Mouse (Mus musculus): ENCODE measurements around the gene Fank1.

The Fank1 gene

DNA sequence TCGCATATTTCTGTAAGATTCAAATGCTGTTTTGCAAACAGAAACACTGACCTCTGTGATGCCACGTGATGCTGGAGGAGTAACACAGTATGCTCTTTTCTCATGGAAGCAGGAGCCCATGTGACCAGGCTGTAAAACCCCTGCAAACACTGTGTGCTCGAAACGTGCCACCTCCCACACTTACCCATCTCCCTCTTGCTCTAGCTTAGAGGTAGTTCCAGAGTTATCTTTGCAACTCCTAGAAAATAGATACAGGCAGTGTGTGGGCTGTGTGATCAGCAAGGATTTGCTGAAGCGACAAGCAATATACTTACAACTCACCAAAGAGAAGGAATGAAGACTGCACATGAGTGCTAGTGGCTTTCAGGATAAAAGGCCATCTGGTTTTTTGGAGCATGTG, 8.1 kb upstream of the Fank1 start:
- no peak for DNase-seq

- DNase-seq = no peak
These were observed 1.5 kb upstream of the Fank1 start for GRCm38 (mm10) chr7:133775179-133775578.

DNA sequence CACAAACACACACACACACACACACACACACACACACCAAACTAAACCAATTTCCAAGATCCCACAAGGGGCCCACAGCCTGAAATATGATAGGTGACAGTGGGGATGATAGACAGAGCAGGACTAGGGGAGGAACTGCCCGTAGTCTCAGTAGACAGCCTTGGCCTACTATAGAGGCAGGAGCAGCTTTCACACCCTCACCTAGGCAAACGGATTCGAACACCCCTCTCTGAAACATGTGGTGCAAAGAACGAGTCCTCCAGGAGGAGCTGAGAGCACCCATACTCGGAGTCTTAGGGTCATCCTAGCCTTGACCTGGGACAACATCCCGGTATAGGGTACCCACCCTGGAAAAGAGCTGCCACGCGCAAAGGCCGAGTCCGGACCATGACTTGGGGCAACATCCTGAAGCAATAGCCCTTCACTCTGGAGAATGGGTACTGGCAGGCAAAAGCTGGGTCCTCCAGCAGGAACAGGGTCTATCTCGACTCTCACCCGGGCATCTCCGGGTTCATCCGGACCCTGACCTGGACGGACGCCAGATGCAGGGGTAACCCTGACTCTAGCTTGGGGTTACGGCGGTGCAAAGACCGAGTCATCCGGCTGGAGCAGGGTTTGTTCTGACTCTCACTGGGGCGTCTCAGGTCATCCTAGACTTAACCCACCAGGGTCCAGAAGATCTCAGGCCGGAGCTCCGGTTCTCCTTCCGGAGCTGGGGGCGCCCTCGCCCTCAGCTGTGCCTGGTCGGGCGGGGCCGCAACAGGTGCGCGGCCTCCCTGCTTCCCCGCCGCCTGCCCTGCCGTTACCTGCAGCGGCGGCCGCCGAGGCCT, 650 bp upstream of the Fank1 start:
- DNase-seq = peak; percentile 45

DNA sequence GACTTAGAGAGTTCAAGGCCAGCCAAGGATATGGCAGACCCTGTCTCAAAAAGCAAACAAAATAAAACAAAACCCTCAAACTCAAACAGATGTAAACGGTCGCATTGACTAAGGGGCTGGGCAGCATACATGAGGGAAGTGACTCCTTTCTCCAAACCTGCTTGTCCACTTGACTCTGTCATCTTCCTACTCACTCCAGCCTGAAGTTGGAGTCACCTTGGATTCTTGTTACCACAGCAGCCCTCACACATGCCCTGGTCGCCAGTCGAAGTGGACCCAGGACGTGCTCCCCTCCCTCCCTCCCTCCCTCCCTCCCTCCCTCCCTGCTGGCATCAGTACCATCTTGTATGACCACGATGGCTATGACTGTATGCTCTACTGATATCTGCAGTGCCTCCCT, 4.9 kb downstream of the Fank1 start:
- DNase-seq = no peak

DNA sequence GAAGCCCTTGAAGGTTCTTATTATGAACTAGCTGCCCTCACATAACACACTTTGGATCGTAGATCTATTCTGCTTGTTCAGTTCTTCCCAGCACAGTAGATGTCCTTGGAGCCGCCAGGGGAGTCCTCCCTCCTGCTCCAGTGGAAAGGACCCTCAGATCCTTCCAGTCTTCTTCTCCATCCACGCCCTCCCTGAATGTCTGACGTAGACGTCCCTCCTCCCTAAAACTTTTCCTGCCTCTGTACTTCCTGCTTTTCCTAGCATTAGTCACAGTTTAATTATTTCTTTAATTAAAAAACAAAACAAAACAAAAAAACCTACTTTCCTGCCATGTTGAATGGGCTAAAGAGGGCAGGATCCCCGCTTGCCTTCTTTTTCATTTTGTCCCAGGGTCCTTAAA, 5.3 kb downstream of the Fank1 start:
- DNase-seq = no peak

GRCm38 (mm10) chr7:133782717-133783435, 6.2 kb downstream of the Fank1 start, which contains the start of gene Dhx32:
Gene Dhx32 (minus strand): TSS chr7:133782726.
- peak; percentile 83 for DNase-seq

DNA sequence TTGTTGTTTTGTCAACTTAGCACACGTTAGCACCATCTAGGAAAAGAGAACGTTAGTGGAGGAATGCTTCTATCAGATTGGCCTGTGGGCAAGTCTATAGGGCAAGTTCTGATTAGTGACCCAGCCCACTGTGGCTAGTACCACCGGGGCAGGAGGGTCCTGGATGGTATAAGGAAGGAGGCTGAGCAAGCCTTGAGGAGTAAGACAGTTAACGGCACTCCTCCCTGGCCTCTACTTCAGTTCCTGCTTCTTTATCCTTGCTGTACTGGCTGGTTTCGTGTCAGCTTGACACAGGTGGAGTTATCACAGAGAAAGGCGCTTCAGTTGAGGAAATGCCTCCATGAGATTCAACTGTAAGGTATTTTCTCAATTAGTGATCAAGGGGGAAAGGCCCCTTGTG, 10.9 kb downstream of the Fank1 start:
- DNase-seq = no peak

- DNase-seq = no peak
These were observed 11.5 kb downstream of the Fank1 start for GRCm38 (mm10) chr7:133788147-133788546.

GRCm38 (mm10) chr7:133790171-133790570, 13.5 kb downstream of the Fank1 start:
- no peak for DNase-seq

- no peak for DNase-seq
These were observed 14.1 kb downstream of the Fank1 start for GRCm38 (mm10) chr7:133790608-133791229.

DNA sequence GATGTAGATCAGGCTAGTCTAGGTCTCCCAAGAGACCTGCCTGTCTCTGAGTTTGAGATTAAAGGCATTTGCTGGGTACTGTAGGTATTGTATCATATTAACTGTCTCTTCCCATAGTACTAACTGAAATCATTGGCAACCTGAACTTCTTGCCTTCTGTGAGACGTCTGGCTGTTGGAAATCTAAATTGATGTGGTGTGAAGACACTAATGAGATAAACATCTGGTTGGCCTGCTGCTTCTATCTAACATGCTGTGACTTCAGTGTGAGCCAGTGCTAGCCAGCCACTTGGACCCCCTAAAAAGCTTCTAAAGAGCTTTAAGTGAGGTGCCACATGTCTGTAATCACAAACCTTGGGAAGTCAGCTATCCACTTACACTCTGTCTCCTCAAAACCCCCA, 16.1 kb downstream of the Fank1 start:
- no peak for DNase-seq

DNA sequence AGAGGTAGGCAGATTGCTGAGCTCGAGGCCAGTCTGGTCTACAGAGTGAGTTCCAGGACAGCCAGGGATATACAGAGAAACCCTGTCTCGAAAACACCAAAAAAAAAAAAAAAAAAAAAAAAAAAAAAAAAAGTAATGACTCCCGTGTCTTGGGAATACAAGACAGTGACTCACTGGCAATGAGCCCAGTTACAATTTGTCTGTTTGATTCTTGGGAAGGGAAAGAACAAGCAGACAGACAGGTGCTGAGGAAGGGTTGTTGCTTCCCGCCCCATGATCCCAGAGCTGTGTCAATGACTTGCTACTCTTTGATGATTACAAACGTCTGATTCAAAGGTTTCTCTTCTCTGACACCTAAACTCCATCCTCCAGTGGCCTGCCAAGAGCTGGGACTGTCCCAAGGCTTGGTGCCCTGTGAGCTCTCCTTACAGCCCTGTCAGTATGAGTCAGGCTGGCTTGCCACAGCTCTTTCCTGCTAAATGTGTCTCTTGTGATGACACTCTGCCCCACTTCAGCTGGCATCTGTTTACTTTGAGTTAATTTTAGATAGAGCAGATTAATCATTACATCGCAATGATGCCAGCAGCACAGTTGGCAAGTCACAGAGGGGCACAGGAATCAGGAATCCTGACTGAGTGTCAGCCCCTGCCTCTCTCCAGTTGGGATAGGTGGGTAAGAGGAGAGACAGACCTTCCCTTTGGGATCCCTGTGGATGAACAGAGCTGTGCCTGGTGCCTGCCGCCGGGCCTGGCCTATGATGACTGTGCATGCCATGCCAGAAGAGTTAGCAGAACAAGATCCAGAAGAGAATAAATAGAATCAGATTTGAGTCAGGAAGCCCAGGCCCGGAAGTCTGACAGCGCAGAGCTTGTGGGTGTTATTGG, 16.8 kb downstream of the Fank1 start:
- no peak for DNase-seq

DNA sequence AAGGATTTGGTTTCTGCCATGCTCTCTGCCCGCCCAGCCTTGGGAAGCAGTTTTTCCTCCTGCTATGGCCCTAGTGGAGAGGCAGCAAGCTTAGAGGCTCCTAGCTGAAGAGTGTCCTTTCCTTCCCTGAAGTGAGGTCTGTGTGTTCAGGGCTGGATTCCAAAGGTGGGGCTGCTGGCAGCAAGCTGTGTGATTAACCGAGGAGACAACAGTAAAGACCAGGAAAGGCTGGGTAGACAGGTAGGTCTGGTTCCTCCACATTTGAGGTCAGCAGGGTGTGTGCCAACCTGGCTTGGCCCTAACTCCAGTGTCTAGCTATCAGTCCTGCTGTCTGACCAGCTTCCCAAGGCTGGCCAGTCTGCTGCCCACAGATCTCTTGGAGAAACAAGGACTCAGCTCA, 18.1 kb downstream of the Fank1 start:
- no peak for DNase-seq

DNA sequence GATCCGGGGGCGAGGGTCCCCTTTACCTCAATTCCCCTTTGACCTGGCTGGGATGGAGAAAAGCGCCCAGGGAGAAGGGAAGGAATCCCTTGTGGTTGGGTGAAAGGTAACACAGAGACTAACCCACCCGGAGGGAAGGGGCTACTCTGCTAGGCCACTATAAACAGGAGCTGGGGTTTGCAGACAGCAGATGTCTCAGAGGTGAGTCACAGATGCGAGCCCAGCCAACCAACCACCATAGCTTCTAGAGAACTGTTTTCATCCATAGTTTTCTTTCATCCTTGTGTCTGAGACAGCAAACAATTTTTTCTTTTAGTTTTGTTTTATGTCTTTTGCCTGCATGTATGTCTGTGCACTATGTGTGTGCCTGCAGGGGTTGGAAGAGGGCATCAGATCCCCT, 23.3 kb downstream of the Fank1 start:
- no peak for DNase-seq

DNA sequence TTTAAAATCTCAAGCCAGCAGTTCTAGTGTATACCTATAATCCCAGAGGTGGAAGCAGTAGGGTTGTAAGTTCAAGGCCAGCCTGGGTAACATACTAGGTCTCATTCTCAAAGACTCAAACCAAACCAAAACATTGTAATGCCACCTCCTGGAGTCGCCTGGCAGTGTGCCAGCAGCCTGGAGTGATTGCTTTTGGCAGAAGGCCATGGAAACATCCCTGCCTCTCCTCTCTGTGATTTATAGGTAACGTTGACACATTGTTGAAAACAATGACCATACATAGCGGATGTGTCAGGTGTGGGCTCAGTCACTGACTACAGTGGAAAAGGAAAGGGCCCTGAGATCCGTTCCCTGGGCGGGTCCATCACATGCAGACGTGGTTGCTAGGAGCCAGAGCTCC, 25.2 kb downstream of the Fank1 start:
- DNase-seq = no peak

DNA sequence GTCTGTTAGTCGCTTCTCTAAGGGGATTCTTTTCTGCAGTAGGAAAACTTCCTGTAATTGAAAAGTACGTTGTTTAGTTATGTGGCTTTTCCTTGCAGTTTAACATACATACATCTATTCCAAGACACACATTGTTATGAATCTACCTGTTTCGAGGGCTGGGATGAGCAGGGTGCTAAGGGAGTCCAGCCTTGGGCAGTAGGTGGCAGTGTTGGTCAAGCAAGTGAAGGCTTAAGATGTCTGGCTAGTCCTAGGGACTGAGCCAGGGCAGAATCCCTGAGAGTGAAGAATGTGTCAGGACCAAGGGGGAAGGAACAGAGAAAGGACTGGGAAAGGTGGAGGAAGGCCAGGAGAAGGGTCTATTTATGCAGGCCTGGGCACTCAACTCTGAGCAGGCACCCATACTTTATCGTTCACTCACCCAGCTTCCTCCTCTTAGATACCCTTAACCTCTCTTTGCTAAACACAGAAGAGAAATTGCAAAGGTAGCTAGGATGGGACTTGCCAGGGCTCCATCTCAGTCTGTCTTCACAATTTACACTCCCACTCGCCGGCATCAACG, 29.0 kb downstream of the Fank1 start:
- DNase-seq = peak; percentile 79

DNA sequence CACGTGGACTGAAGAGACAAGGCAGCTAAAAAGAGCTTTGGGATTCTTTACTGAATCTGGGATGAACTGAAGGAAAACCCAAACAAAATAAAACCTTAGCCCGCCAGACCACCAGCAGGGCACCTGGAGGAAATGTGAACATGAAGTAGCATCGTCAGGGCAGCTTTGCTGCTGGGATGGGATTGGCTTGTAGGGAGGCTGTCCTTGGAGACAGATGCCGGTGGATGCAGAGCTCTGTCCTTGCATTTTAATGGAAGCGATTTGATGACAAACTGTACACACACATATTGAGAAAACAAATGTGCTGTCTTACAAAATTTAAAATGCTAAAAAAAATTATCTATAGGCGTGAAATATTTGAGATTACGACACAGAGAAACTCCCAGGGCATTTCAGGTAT, 36.3 kb downstream of the Fank1 start:
- no peak for DNase-seq

DNA sequence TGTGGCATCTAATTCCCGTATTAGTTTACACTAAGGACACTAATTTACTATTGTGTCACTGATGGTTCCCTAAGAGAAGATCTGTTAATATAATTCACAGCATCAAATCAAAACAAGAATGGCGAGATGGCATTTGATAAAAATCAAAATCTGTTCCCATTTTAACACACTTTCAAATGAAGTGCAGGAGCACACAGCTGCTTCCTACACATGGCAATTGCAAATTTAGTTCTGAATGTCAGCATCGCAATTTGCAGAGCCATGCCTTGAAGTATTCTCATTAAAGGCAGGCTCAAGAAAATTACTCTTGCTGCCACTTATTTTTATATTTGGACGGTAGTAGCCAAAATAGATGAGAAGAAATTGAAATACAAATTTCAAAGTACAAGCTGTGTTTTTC, 36.7 kb downstream of the Fank1 start:
- DNase-seq = no peak

DNA sequence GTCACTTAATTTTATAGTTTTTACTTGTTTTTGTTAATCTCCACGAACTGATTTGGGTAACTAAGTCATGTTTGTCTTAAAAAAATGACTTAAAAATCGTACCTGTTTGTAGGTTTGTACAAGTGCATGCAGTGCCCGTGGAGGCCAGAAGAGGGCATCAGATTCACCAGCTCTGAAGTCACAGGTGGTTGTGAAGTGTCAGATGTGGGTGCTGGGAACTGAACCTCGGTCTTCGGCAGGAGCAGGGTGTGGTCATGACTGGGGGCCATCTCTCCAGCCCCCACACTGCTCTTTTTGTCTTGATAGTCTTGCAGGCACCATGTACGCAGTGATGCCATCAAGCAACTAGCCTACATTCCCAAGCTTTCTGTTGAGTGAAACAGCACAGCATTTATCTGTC, 47.1 kb downstream of the Fank1 start:
- no peak for DNase-seq

DNA sequence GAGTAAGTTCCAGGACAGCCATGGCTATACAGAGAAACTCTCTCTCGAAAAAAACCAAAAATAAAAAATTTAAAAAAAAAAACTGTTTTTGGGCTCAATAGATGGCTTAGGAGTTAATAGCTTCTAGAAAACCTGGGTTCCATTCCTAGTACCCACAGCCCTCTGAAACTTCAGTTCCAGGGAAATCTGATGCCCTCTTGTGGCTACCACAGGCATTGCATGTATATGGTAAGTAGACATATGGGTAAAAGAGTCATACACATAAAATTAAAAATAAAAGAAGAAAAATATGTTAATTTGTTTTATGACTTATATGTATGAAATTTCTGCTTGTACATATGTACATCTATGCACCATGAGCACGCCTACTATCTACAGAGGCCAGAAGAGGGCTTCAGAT, 47.9 kb downstream of the Fank1 start:
- DNase-seq = no peak

- DNase-seq = no peak
These were observed 51.9 kb downstream of the Fank1 start for GRCm38 (mm10) chr7:133828514-133828913.

DNA sequence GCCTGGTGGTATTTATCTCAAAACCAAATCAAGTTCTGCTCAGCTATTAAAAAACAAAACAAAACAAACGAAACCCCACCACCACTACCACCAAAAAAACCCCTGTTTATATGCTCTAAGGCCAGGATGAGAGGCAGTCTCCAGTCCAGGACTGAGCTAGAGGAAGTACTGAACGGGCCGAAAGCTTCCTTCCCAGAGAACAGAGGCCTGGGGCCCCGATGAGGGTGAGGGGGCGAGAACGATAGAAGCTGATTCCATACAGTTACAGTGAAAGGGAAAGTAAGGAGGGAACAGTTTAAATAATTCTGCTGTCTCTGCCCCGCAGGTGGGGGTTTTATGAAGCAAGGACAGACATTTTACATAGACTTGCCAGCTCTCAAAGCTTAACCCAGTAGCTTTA, 52.9 kb downstream of the Fank1 start:
- DNase-seq = no peak

DNA sequence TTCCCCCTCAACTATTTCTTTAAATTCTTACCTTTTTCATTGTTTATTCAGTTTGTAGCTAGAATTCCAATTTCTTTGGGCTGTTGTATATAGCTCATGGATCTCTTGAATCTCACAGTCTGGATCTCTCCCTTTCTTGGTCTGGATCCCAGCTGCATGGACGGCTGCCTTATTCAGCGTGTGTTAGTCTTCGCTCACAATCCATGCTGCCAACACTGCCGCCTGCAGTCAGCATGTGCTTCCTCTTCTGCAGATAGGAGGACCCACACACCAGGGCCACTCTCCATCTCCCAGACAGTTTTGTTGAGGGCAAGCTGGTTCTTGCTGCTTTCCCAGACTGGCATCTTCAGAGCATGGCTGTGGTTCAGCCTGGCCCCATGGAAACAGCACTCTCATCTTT, 62.9 kb downstream of the Fank1 start:
- DNase-seq = peak; percentile 61
